Mouse (Mus musculus) ZHBTc4 (cell line): ENCODE data around the gene Zdhhc13.

Experiments
- DNase-seq: peaks from one replicate; pipeline ENCODE4 v3.0.0-alpha.2; 2011; ENCODE audit warnings: low read depth, low spot score

The Zdhhc13 gene

GRCm38 (mm10) chr7:48784773-48785523 lies 3.9 kb upstream of the Zdhhc13 start:
- DNase-seq, result no peak

GRCm38 (mm10) chr7:48788348-48788747 lies 455 bp upstream of the Zdhhc13 start:
- DNase-seq, result no peak

DNA sequence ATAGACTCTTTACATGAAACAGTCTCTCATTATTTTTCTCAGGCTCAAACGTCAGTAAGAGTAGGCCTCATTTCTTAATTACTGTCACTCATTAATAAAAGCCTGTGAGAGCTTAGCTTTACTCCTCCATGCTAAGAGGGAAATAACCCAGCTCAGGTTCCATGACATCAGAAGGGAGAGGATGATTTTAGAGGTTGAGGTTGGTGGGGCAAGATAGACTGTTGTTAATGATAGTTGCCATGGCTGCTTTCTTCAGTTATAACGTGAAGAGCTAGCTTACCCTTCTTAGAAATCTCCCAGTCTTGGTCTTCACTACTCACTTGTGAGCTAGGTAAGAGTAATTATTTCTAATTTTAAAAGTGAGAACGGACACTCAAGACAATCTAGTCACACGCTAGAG lies 1.3 kb downstream of the Zdhhc13 start:
- DNase-seq, result no peak

- DNase-seq, result peak; percentile 3
These were observed 2.6 kb downstream of the Zdhhc13 start for GRCm38 (mm10) chr7:48791412-48791811.

DNA sequence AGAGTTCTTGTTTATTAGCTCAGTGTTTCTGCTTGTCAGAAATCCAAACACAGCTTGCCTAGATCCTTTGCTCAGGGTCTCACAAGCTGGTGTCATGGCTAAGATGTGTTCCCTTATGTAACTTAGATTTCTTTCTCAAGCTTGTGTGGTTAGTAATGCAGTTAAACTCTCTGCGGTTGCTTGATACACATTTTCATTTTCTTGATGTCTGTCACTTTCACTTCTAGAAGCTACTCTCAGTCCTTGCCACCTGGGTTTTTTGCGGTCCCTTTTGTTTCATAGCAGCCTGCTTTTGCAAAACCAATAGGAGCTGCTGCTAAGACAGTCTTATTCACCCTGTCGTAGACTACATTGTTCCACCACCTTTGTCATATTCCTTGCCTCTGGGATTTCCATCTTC lies 6.3 kb downstream of the Zdhhc13 start:
- DNase-seq, result no peak

GRCm38 (mm10) chr7:48803381-48803780 lies 14.6 kb downstream of the Zdhhc13 start:
- no peak for DNase-seq

- DNase-seq, result peak; percentile 64
These were observed 17.8 kb downstream of the Zdhhc13 start for GRCm38 (mm10) chr7:48806587-48806986.

- no peak for DNase-seq
These were observed 21.8 kb downstream of the Zdhhc13 start for GRCm38 (mm10) chr7:48810652-48811051.

GRCm38 (mm10) chr7:48812358-48812757 lies 23.6 kb downstream of the Zdhhc13 start:
- DNase-seq, result no peak

- DNase-seq, result no peak
These were observed 24.8 kb downstream of the Zdhhc13 start for GRCm38 (mm10) chr7:48813594-48813993.

DNA sequence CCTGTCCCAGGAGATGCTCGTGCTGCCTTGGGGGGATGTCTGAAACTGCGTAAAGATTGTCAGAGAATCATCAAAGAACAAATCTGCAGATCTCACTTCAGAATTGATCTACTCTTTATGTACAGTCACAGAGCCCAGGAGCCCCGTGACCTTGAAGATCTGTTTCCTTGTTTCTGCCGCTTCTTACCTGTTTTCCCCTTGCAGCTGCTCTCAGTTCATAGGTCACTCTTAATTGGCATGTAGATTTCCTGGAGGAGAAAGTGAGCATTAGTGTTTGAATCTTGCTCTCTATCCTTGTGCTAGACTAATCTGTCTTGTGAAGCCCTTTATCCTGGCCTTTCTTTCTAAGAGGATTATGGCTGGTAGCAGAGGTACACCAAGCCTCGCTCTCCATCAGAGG lies 32.9 kb downstream of the Zdhhc13 start:
- DNase-seq, result peak; percentile 11

DNA sequence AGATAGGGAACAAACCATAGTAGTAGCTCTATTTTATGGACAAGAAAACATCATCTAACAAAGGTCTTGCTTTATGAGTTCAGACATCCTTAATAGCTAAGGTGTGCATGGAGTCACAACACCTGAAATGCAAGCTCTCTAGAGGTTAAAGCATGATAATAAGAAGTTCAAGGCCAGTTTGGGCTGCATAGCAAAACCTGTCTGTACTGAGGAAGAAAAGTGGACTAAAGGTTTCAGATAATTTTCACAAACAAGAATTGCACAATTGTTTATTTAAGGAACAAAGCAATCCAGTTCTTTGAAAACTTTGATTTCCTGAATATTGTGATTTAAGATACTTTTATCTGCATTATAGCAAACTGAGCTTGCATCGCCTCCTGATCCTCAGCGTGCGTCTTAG lies 34.8 kb downstream of the Zdhhc13 start:
- no peak for DNase-seq

DNA sequence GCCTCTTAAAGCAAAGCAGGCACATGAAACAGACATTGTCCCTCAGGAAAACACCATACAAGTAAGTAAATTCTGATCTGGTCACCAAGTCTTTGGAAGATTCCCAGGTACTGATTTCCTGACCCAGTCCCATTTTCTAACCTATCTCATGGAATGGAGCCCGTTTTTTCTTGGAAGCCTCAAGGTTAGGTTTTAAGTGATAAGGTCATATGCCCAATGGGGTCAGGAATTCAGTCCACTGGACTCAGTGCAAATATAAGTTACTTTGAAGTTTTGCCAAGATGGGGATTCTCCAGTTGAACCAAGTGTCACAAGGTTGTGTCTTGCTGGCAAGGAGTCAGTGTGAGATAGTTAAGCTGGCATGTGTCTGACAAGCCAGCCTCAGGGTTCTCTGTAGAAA lies 35.9 kb downstream of the Zdhhc13 start:
- DNase-seq, result no peak

DNA sequence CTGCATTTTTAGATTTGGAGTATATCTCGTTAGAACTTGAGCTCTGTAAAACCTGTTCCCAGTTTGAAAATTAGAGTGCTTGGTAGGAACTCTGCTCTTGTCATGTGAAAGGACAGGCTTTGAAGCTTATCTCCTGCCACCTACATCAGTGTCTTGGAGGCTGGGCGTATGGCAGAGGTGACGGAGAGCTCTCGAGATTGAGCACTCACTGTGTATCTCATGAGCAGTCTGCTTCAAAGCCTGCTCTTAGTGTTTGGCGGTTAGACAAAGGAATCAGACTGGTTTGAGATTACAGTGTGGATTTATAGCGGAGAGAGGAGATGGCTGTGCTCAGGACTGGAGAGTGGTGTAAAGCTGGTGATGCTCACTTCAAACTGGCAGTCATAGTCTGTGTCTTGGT lies 36.4 kb downstream of the Zdhhc13 start:
- no peak for DNase-seq

GRCm38 (mm10) chr7:48829177-48829910 lies 40.5 kb downstream of the Zdhhc13 start:
- no peak for DNase-seq

- DNase-seq, result no peak
These were observed 41.6 kb downstream of the Zdhhc13 start for GRCm38 (mm10) chr7:48830395-48830794.

DNA sequence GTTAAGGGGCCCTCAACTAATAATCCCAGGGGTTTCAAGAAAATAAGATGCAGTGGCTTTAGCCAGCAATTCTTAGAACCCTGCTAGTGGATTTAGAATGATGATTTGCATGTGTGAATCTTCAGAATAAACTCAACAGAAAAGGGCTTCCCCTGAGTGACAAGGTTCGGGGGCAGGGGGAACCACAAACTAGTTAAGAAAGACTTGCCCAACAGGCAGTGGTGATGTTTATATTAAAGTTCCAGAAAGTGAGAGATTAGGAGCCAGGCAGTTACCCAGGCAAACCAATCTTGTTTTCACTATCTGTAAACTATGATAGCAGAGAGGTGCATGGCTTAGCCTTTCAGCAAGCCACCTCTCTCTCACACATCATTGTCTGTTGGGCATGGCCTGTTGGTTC lies 43.9 kb downstream of the Zdhhc13 start:
- no peak for DNase-seq

- no peak for DNase-seq
These were observed 45.7 kb downstream of the Zdhhc13 start for GRCm38 (mm10) chr7:48834371-48834970.

DNA sequence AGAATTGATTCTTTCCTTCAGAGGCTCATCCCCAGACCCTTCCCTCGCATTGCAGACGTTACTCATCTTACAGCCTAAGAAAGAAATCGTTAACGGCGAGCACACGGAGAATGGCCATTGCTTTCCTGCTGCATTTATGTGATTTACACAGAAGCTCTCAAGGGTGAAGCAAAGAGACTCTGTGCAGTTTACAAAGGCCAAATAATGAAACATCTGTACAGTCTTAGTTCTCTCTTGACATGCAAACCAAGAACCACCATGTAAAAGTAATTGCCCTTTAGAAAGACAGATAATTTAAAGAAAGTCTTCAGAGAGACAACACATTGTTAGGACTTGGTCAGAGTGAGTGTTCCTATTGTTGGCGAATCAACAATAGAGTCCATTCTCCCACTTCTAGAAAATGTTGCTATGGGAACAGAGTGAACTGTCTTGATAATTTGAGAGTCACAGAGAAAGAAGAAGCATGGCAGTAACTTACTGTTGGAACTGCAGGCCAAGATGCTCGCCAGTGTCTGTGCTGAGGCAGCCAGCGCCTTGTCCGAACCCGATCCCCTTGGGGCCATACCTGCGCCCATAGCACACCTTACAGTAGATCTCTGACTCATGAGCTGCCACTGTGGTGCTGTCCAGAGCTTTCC lies 46.3 kb downstream of the Zdhhc13 start:
- DNase-seq, result peak; percentile 66

DNA sequence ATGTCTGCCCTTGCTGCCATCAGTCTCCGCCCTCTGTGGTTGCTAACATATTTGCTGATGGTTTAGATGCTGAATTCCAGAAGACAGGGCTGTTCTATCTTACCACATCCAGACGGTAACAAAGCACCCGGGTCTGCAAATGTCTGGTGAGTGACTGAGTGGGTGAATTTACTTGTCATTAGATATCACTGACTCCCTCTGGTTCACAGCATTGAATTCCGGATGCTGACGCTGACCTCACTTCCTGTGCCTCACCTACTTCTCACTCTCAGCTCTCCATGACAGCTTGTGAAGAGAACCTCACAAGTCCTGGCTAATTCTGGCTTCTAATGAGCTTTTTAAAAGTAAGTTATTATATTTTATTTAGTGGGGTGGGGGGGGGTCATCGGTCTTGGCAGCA lies 48.1 kb downstream of the Zdhhc13 start:
- no peak for DNase-seq

DNA sequence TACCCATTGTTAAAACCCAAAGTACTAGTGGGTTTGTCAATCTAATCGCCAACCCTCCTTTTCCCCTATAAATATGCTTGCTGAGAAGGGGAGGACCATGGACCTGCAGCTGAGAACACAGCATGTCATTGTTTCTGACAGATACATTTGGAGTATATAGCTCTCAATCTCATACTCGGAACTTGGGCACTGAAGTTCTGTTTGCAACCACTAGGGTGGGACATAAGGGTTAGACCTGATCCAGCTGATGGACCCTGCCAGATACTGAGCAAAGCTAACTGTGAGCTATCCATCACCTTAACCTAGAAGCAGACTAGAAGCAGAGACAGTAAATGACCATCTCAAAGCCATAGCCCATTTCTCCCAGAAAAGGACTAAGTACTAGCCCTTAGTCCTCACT lies 49.6 kb downstream of the Zdhhc13 start:
- no peak for DNase-seq

GRCm38 (mm10) chr7:48840545-48840944 lies 51.7 kb downstream of the Zdhhc13 start:
- no peak for DNase-seq
